Mouse (Mus musculus) stomach, embryonic 14.5 days (tissue): ENCODE measurements around the gene 1700088E04Rik. TPM values are rescaled to one million over a fixed set of nuclear protein-coding genes. Genes with fewer than 3 reads are reported as not detected.

Experiments used
- ATAC-seq: fragments of 200-750 bp; cut with Nextera tagmentation; 2 replicates; pipeline ENCODE4 v1.8.0; 2017; ENCODE audit warnings: low read depth, moderate TSS enrichment; ENCODE audit not compliant: insufficient number of reproducible peaks, insufficient read depth, low FRiP score
- H3K27ac ChIP-seq: fragments of 300-500 bp; sonication (generic); 2 replicates; pipeline ENCODE4 v1.5.1; 2014; ENCODE audit warnings: mild to moderate bottlenecking, low read length, moderate library complexity, mixed read lengths
- H3K27me3 ChIP-seq: fragments of 300-500 bp; sonication (generic); 2 replicates; pipeline ENCODE4 v1.6.1; 2014; ENCODE audit warnings: low read length, control low read depth, mixed read lengths; ENCODE audit not compliant: control insufficient read depth, insufficient read depth
- H3K36me3 ChIP-seq: fragments of 300-500 bp; sonication (generic); 2 replicates; pipeline ENCODE4 v1.6.1; 2014; ENCODE audit warnings: mild to moderate bottlenecking, control low read depth, low read length, moderate library complexity, mixed read lengths; ENCODE audit not compliant: control insufficient read depth, insufficient read depth
- H3K4me1 ChIP-seq: fragments of 300-500 bp; sonication (generic); 2 replicates; pipeline ENCODE4 v1.6.1; 2014; ENCODE audit warnings: low read length, control low read depth, mixed read lengths; ENCODE audit not compliant: control insufficient read depth, insufficient read depth
- H3K4me2 ChIP-seq: fragments of 300-500 bp; sonication (generic); replicated peaks from 2 replicates; pipeline ENCODE4 v1.6.1; 2014; ENCODE audit warnings: low read depth, low read length, control low read depth
- H3K4me3 ChIP-seq: fragments of 300-500 bp; sonication (generic); 2 replicates; pipeline ENCODE4 v1.5.1; 2014; ENCODE audit warnings: low read depth, low read length, control low read depth
- H3K9ac ChIP-seq: fragments of 300-500 bp; sonication (generic); replicated peaks from 2 replicates; pipeline ENCODE4 v1.6.1; 2014; ENCODE audit warnings: low read depth, mild to moderate bottlenecking, control low read depth, low read length, moderate library complexity, mixed read lengths
- H3K9me3 ChIP-seq: fragments of 300-500 bp; sonication (generic); 2 replicates; pipeline ENCODE4 v1.6.1; 2016; ENCODE audit warnings: low read depth, low read length, control low read depth; ENCODE audit not compliant: control insufficient read depth
- WGBS: fragments of 180-500 bp; shearing (Covaris S2); extraction: QIAGEN DNeasy Blood & Tissue Kit; methylation state at CpG from one replicate; pipeline ENCODE4 v1.1.7; 2014; 5-methylcytosine and 5-hydroxymethylcytosine counted together
- polyA plus RNA-seq: library from polyadenylated mRNA; unstranded; fragments of >200 nt; fragmentation: Nextera tagmentation; extraction: Ambion mirVana; gene quantifications from 2 replicates; pipeline ENCODE4 v1.2.1, GENCODE M21; 2014

The 1700088E04Rik gene
- polyA plus RNA-seq: 8.7 TPM in 2 replicates

GRCm38 (mm10) chr15:79140866-79141565 lies at the start of gene 1700088E04Rik, which contains the start of gene Polr2f:
Gene 1700088E04Rik (minus strand): TSS chr15:79141253.
Gene Polr2f (plus strand): TSS chr15:79141009.
- H3K36me3 ChIP-seq: peaks cover 19% of the 10 kb centered on the region
- WGBS: under 1% methylated on average over 57 of the region's 57 CpGs
- H3K9me3 ChIP-seq: no peaks in the 10 kb centered on the region
- H3K9ac ChIP-seq: peak within 1 kb of the TSS; percentile 81
- ATAC-seq: peak; percentile 90
- H3K4me1 ChIP-seq: peaks cover 10% of the 10 kb centered on the region; the same call in 1 of the 2 replicates
- H3K27ac ChIP-seq: no peak within 1 kb of the TSS
- no peaks in the 10 kb centered on the region for H3K27me3 ChIP-seq
- peak within 1 kb of the TSS; percentile 97 for H3K4me2 ChIP-seq
- peak within 1 kb of the TSS; percentile 96 for H3K4me3 ChIP-seq

GRCm38 (mm10) chr15:79187819-79188218 lies 46.8 kb upstream of the 1700088E04Rik start:
- Histone ChIP-seq H3K4me1 (peaks cover 2% of the 10 kb centered on the region; the same call in 1 of the 2 replicates), H3K27me3 (no peaks in the 10 kb centered on the region), H3K9me3 (no peaks in the 10 kb centered on the region), H3K36me3 (no peaks in the 10 kb centered on the region), H3K4me2 (no peak overlapping the region), H3K9ac (no peak overlapping the region), H3K27ac (no peak overlapping the region), H3K4me3 (no peak overlapping the region)
- no peak for ATAC-seq
- WGBS: 92% methylated on average over 8 of the region's 8 CpGs

GRCm38 (mm10) chr15:79185213-79185612 lies 44.2 kb upstream of the 1700088E04Rik start:
- WGBS: 60% methylated on average over 10 of the region's 10 CpGs
- Histone ChIP-seq H3K9me3 (no peaks in the 10 kb centered on the region), H3K27ac (no peak overlapping the region), H3K4me1 (no peaks in the 10 kb centered on the region), H3K4me2 (no peak overlapping the region), H3K4me3 (no peak overlapping the region), H3K27me3 (no peaks in the 10 kb centered on the region), H3K9ac (no peak overlapping the region), H3K36me3 (no peaks in the 10 kb centered on the region)
- no peak for ATAC-seq

- Histone ChIP-seq H3K9ac (no peak overlapping the region), H3K36me3 (no peaks in the 10 kb centered on the region), H3K27ac (no peak overlapping the region), H3K9me3 (no peaks in the 10 kb centered on the region), H3K4me3 (no peak overlapping the region), H3K27me3 (no peaks in the 10 kb centered on the region), H3K4me1 (no peaks in the 10 kb centered on the region), H3K4me2 (no peak overlapping the region)
- ATAC-seq: no peak
- 58% methylated on average over 6 of the region's 6 CpGs for WGBS
Observed at GRCm38 (mm10) chr15:79176905-79177304, 35.9 kb upstream of the 1700088E04Rik start.

GRCm38 (mm10) chr15:79166712-79167111 lies 25.7 kb upstream of the 1700088E04Rik start:
- Histone ChIP-seq H3K4me2 (no peak overlapping the region), H3K27ac (no peak overlapping the region), H3K4me1 (no peaks in the 10 kb centered on the region), H3K9ac (no peak overlapping the region), H3K36me3 (no peaks in the 10 kb centered on the region), H3K27me3 (peaks cover 32% of the 10 kb centered on the region), H3K4me3 (no peak overlapping the region), H3K9me3 (no peaks in the 10 kb centered on the region)
- 45% methylated on average over 8 of the region's 8 CpGs for WGBS
- ATAC-seq: no peak

GRCm38 (mm10) chr15:79165140-79165539 lies 24.1 kb upstream of the 1700088E04Rik start, which contains the start of gene Sox10:
Gene Sox10 (minus strand): TSS chr15:79165240.
- H3K4me2 ChIP-seq: no peak within 1 kb of the TSS
- ATAC-seq: no peak
- peaks cover 32% of the 10 kb centered on the region for H3K27me3 ChIP-seq
- H3K9me3 ChIP-seq: no peaks in the 10 kb centered on the region
- no peak within 1 kb of the TSS for H3K9ac ChIP-seq
- H3K36me3 ChIP-seq: no peaks in the 10 kb centered on the region
- peak within 1 kb of the TSS; percentile 50; the same call in 1 of the 2 replicates for H3K27ac ChIP-seq
- H3K4me1 ChIP-seq: no peaks in the 10 kb centered on the region
- 55% methylated on average over 5 of the region's 5 CpGs for WGBS
- H3K4me3 ChIP-seq: peak within 1 kb of the TSS; percentile 24; the same call in 1 of the 2 replicates

GRCm38 (mm10) chr15:79164251-79164650 lies 23.2 kb upstream of the 1700088E04Rik start:
- H3K4me1 ChIP-seq: no peaks in the 10 kb centered on the region
- ATAC-seq: peak; percentile 24; the same call in 1 of the 2 replicates
- H3K9ac ChIP-seq: no peak overlapping the region
- peak overlapping the region; percentile 24; the same call in 1 of the 2 replicates for H3K4me3 ChIP-seq
- H3K36me3 ChIP-seq: no peaks in the 10 kb centered on the region
- no peaks in the 10 kb centered on the region for H3K9me3 ChIP-seq
- 7% methylated on average over 12 of the region's 15 CpGs for WGBS
- no peak overlapping the region for H3K27ac ChIP-seq
- peaks cover 32% of the 10 kb centered on the region for H3K27me3 ChIP-seq
- H3K4me2 ChIP-seq: no peak overlapping the region

- no peak for ATAC-seq
- Histone ChIP-seq H3K27ac (no peak overlapping the region; the same call in 1 of the 2 replicates), H3K27me3 (peaks cover 32% of the 10 kb centered on the region), H3K9me3 (no peaks in the 10 kb centered on the region), H3K9ac (no peak overlapping the region; the same call in 1 of the 2 replicates), H3K4me1 (no peaks in the 10 kb centered on the region), H3K4me2 (no peak overlapping the region), H3K36me3 (no peaks in the 10 kb centered on the region), H3K4me3 (peak overlapping the region; percentile 24; the same call in 1 of the 2 replicates)
- 37% methylated on average over 14 of the region's 14 CpGs for WGBS
Observed at GRCm38 (mm10) chr15:79162822-79163221, 21.8 kb upstream of the 1700088E04Rik start.
